Mouse (Mus musculus) CH12.LX (cell line): ENCODE results near the gene Aff3. TPM values are rescaled to one million over a fixed set of nuclear protein-coding genes. Genes with fewer than 3 reads are reported as not detected.

ENCODE experiments used
- DNase-seq: peaks from one replicate; pipeline ENCODE4 v3.0.0-alpha.2; 2013; ENCODE audit errors: extremely low read depth
- H3K27ac ChIP-seq: 2 replicates; pipeline ENCODE4 v1.5.1; 2012; ENCODE audit warnings: low read depth, mild to moderate bottlenecking, control low read depth, moderate library complexity; ENCODE audit not compliant: insufficient read depth
- H3K27me3 ChIP-seq: replicated peaks from 2 replicates; pipeline ENCODE3; 2012; ENCODE audit warnings: inconsistent platforms
- H3K36me3 ChIP-seq, 2 experiments: replicated peaks in 1 of 2; 2 replicates each; pipeline versions ENCODE3 to v1.6.1; 2012; ENCODE audit warnings: inconsistent platforms in 1 of 2, low read length in 1 of 2, mild to moderate bottlenecking in 1 of 2, mixed read lengths in 1 of 2, moderate library complexity in 1 of 2; ENCODE audit not compliant: control insufficient read depth in 1 of 2, insufficient read depth in 1 of 2
- H3K4me1 ChIP-seq, 2 experiments: 2 replicates each; pipeline ENCODE4 v1.6.1; 2012; ENCODE audit warnings: inconsistent platforms in 1 of 2, moderate library complexity in 1 of 2; ENCODE audit not compliant: insufficient read depth in 2 of 2, control insufficient read depth in 1 of 2
- H3K4me2 ChIP-seq: 2 replicates; pipeline ENCODE4 v1.6.1; 2012; ENCODE audit warnings: low read depth, mild to moderate bottlenecking, control low read depth; ENCODE audit not compliant: poor library complexity, insufficient read depth, severe bottlenecking
- H3K4me3 ChIP-seq, 3 experiments: fragments of 150-350 bp in 1 of 3; sonication (generic) in 1 of 3; replicated peaks in 1 of 3; 2 replicates each; pipeline versions ENCODE3 to v1.5.1; 2011 to 2012; ENCODE audit warnings: low read depth in 2 of 3, low read length in 2 of 3, mild to moderate bottlenecking in 2 of 3, moderate library complexity in 2 of 3, control low read depth in 1 of 3, improper control_type of control experiment in 1 of 3, inconsistent platforms in 1 of 3, mixed read lengths in 1 of 3; ENCODE audit not compliant: poor library complexity in 1 of 3
- H3K79me2 ChIP-seq: replicated peaks from 2 replicates; pipeline ENCODE4 v1.6.1; 2012; ENCODE audit warnings: mild to moderate bottlenecking, moderate library complexity; ENCODE audit not compliant: control insufficient read depth, poor library complexity, insufficient read depth, severe bottlenecking; ENCODE audit errors: extremely low read depth
- H3K9ac ChIP-seq: 2 replicates; pipeline ENCODE4 v1.6.1; 2012; ENCODE audit warnings: low read depth, mild to moderate bottlenecking, control low read depth, moderate library complexity; ENCODE audit not compliant: insufficient read depth
- H3K9me3 ChIP-seq: replicated peaks from 2 replicates; pipeline ENCODE3; 2012; ENCODE audit warnings: low read length, inconsistent platforms, mixed read lengths
- CHD2 ChIP-seq: IDR thresholded peaks from 2 replicates; pipeline ENCODE4 v1.6.1; 2011; ENCODE audit warnings: low read length, improper control_type of control experiment
- ELF1 ChIP-seq: IDR thresholded peaks from 2 replicates; pipeline ENCODE4 v1.6.1; 2014; ENCODE audit warnings: low read depth, mild to moderate bottlenecking, inconsistent platforms, low read length, improper control_type of control experiment
- JUN ChIP-seq: IDR thresholded peaks from 2 replicates; pipeline ENCODE4 v1.6.1; 2011; ENCODE audit warnings: low read depth, mild to moderate bottlenecking, low read length, improper control_type of control experiment, moderate library complexity; ENCODE audit not compliant: insufficient read depth
- JUND ChIP-seq: conservative IDR thresholded peaks from 2 replicates; pipeline ENCODE4 v1.6.1; 2011; ENCODE audit warnings: low read depth, low read length, improper control_type of control experiment
- MAFK ChIP-seq: IDR thresholded peaks from 2 replicates; pipeline ENCODE4 v1.6.1; 2011; ENCODE audit warnings: low read length, improper control_type of control experiment; ENCODE audit not compliant: insufficient replicate concordance
- MAZ ChIP-seq: IDR thresholded peaks from 2 replicates; pipeline ENCODE4 v1.6.1; 2012; ENCODE audit warnings: low read depth, mild to moderate bottlenecking, inconsistent platforms, low read length, improper control_type of control experiment, moderate library complexity
- NRF1 ChIP-seq: IDR thresholded peaks from 2 replicates; pipeline ENCODE4 v1.6.1; 2014; ENCODE audit warnings: low read depth, mild to moderate bottlenecking, inconsistent platforms, low read length, improper control_type of control experiment, moderate library complexity
- PAX5 ChIP-seq: IDR thresholded peaks from 2 replicates; pipeline ENCODE4 v1.6.1; 2012; ENCODE audit warnings: low read length, inconsistent platforms, mixed read lengths
- RCOR1 ChIP-seq: conservative IDR thresholded peaks from 2 replicates; pipeline ENCODE4 v1.6.1; 2012; ENCODE audit warnings: low read depth, mild to moderate bottlenecking, inconsistent platforms, low read length, improper control_type of control experiment
- UBTF ChIP-seq: IDR thresholded peaks from 2 replicates; pipeline ENCODE4 v1.6.1; 2012; ENCODE audit warnings: low read depth, mild to moderate bottlenecking, inconsistent platforms, low read length, improper control_type of control experiment, moderate library complexity
- ZC3H11A ChIP-seq: IDR thresholded peaks from 2 replicates; pipeline ENCODE4 v1.6.1; 2012; ENCODE audit warnings: low read depth, mild to moderate bottlenecking, inconsistent platforms, low read length, improper control_type of control experiment
- dilution Hi-C: fragments of 300-500 bp; cut with MboI; formaldehyde crosslinking; loops from 2 replicates; pipeline ENCODE4 v1.14.3; 2020; ENCODE audit warnings: low sequenced_read_pairs; ENCODE audit not compliant: extremely low pct_unique_long_range_greater_than_20kb, extremely low pct_ligation_motif_present
- in situ Hi-C: fragments of 300-500 bp; cut with MboI; formaldehyde crosslinking; loops from 3 replicates; pipeline ENCODE4 v1.14.3; 2019; ENCODE audit warnings: low sequenced_read_pairs, low pct_ligation_motif_present, low pct_unique_long_range_greater_than_20kb, mixed read lengths
- polyA plus RNA-seq: library from polyadenylated mRNA; unstranded; fragments of >175 nt; gene quantifications from 2 replicates; pipeline ENCODE4 v1.2.1, GENCODE M21; 2012; ENCODE audit warnings: low read depth; ENCODE audit not compliant: insufficient read length
- total RNA-seq, 2 experiments: library from RNA; depleted of rRNA; stranded (reverse); fragments of 300-350 nt in 1 of 2; fragments of >200 nt in 1 of 2; gene quantifications; 2 replicates each; pipeline ENCODE4 v1.2.3; 2012 to 2014

The Aff3 gene
- total and polyA plus RNA-seq, 3 experiments = 5.1 to 29.9 (median 7.7) TPM

DNA sequence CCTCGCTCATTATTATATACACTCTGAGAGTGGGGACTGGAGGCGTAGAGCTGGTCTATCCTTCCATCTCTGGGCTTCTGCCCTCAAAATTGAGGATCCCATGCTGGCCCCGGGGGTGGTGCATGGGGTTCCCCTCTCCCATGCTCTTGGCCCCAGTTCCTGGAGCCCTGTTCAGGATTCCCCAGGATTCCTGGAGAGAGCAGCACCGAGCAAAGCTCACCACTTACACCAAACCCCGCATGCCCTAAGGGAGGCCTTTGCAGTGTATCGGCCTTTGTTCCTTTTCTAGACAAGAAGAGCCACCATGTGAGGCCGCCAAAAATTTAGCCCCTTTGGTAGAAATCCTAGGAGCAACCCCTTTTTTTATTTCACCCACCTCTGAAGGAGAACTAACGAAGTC lies 36.3 kb downstream of the Aff3 start:
- dilution Hi-C loops (no loop called here), in situ Hi-C loops (no loop called here)
- peaks cover 0 to 67% of the 10 kb centered on the region in 2 experiments for H3K36me3 ChIP-seq
- TF ChIP-seq MAFK (no peak), JUN (no peak), JUND (no peak), UBTF (no peak)
- no peak overlapping the region for H3K27ac ChIP-seq
- H3K79me2 ChIP-seq = no peaks in the 10 kb centered on the region
- peaks cover 10% of the 10 kb centered on the region for H3K9me3 ChIP-seq
- H3K9ac ChIP-seq = no peak overlapping the region
- H3K4me3 ChIP-seq = no peak overlapping the region
- no peak overlapping the region for H3K4me2 ChIP-seq
- H3K4me1 ChIP-seq = peaks cover 0 to 27% of the 10 kb centered on the region in 2 experiments; a peak in 2 of 4 replicates
- no peak for DNase-seq
- H3K27me3 ChIP-seq = no peaks in the 10 kb centered on the region

- Histone ChIP-seq H3K4me1 (peaks cover 0 to 21% of the 10 kb centered on the region in 2 experiments; a peak in 2 of 4 replicates), H3K79me2 (no peaks in the 10 kb centered on the region), H3K9ac (no peak overlapping the region), H3K27me3 (no peaks in the 10 kb centered on the region), H3K27ac (no peak overlapping the region), H3K9me3 (peaks cover 10% of the 10 kb centered on the region), H3K4me3 (no peak overlapping the region), H3K4me2 (no peak overlapping the region), H3K36me3 (peaks cover 0 to 66% of the 10 kb centered on the region in 2 experiments)
- no peak for TF ChIP-seq ELF1
- no peak for TF ChIP-seq MAZ
- no peak for TF ChIP-seq NRF1
- TF ChIP-seq CHD2 = no peak
- no peak for TF ChIP-seq PAX5
- no peak for TF ChIP-seq JUND
- no peak for TF ChIP-seq ZC3H11A
- no peak for TF ChIP-seq RCOR1
- in situ Hi-C loops = no loop called here
- dilution Hi-C loops = no loop called here
- no peak for DNase-seq
Observed at GRCm38 (mm10) chr1:38627683-38628361, 36.9 kb downstream of the Aff3 start.
